Mouse (Mus musculus): Measurements from ENCODE around the gene Tmem176b.

DNA sequence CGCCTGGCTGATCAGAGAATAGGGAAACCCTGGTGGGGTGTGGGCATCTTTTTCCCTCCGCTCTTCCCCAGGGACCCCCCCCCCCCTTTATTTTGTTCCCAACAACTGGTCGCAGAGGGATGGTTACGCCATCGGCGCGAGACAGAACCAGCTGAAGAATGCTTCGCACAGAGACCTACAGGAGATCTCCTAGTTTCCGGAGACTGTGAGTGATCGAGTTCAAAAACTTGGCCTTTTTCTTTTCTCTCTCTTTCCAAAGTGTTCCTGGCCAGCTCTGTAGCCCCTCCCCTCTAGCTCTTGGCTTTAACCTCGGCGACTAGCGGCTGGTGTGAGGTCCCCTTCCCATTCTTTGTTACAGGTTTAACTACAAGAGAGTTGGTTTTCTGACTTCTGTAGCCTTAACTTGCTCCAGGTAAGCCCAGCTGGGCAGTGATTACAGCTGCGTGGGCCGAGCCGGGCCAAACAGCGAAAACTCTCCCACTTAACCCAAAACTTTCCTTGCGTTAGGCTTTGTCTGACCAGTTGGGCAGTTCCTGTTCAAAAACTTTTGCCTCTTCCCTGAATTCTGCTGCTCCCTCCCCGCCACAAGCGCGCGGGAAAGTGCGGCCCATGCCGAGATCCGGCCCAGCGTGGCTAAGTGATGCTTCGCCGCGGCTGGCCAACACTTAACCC is 10.7 kb upstream of the Tmem176b start:
- TF ChIP-seq CTCF (IDR thresholded peaks at IDR 0.05; ENCODE audit: borderline replicate concordance, extremely low read depth, insufficient read depth, insufficient read length) (no peak), POLR2A (IDR thresholded peaks at IDR 0.05; ENCODE audit: borderline replicate concordance, extremely low read depth, insufficient read depth, insufficient read length, poor library complexity, severe bottlenecking) (no peak)

Measured in brain, embryonic 14.5 days (tissue).